Mouse (Mus musculus) forebrain, embryonic 13.5 days (tissue): ENCODE measurements around the gene Lce1b. TPM values are rescaled to one million over a fixed set of nuclear protein-coding genes. Genes with fewer than 3 reads are reported as not detected.

ENCODE experiments used
- ATAC-seq: fragments of 200-750 bp; cut with Nextera tagmentation; 2 replicates; pipeline ENCODE4 v1.8.0; 2017
- H3K27ac ChIP-seq: fragments of 300-500 bp; sonication (generic); 2 replicates; pipeline ENCODE4 v1.5.1; 2015; ENCODE audit warnings: inconsistent platforms, mild to moderate bottlenecking, moderate library complexity
- H3K27me3 ChIP-seq: fragments of 300-500 bp; sonication (generic); 2 replicates; pipeline ENCODE4 v1.6.1; 2015; ENCODE audit warnings: mild to moderate bottlenecking, inconsistent platforms
- H3K36me3 ChIP-seq: fragments of 300-500 bp; sonication (generic); 2 replicates; pipeline ENCODE4 v1.6.1; 2015; ENCODE audit warnings: mild to moderate bottlenecking, inconsistent platforms; ENCODE audit not compliant: poor library complexity, severe bottlenecking
- H3K4me1 ChIP-seq: fragments of 300-500 bp; sonication (generic); 2 replicates; pipeline ENCODE4 v1.6.1; 2015; ENCODE audit warnings: inconsistent platforms
- H3K4me2 ChIP-seq: fragments of 300-500 bp; sonication (generic); 2 replicates; pipeline ENCODE4 v1.6.1; 2015; ENCODE audit warnings: inconsistent platforms, mild to moderate bottlenecking, moderate library complexity
- H3K4me3 ChIP-seq: fragments of 300-500 bp; sonication (generic); 2 replicates; pipeline ENCODE4 v1.5.1; 2015; ENCODE audit warnings: mild to moderate bottlenecking, inconsistent platforms
- H3K9ac ChIP-seq: fragments of 300-500 bp; sonication (generic); 2 replicates; pipeline ENCODE4 v1.6.1; 2015; ENCODE audit warnings: mild to moderate bottlenecking, inconsistent platforms
- H3K9me3 ChIP-seq: fragments of 300-500 bp; sonication (generic); replicated peaks from 2 replicates; pipeline ENCODE4 v1.6.1; 2016; ENCODE audit warnings: inconsistent platforms
- WGBS: fragments of 180-500 bp; shearing (Covaris S2); methylation state at CpG from one replicate; pipeline ENCODE4 v1.1.7; 2015; 5-methylcytosine and 5-hydroxymethylcytosine counted together
- polyA plus RNA-seq: library from polyadenylated mRNA; unstranded; fragments of >200 nt; fragmentation: Nextera tagmentation; extraction: Ambion mirVana; gene quantifications from 2 replicates; pipeline ENCODE4 v1.2.1, GENCODE M21; 2015

The Lce1b gene
- polyA plus RNA-seq, 1 experiment from 2014 or later = not detected

GRCm38 (mm10) chr3:92609804-92610203 is 46.9 kb downstream of the Lce1b start:
- WGBS = 55% methylated on average over 1 of the region's 1 CpGs
- no peak overlapping the region for H3K27ac ChIP-seq

GRCm38 (mm10) chr3:92607392-92607791 is 49.3 kb downstream of the Lce1b start, which contains the start of gene 2210017I01Rik:
Gene 2210017I01Rik (minus strand): TSS chr3:92607492.
- no peak within 1 kb of the TSS for H3K4me2 ChIP-seq
- H3K27ac ChIP-seq = no peak within 1 kb of the TSS
- no peak for ATAC-seq
- H3K36me3 ChIP-seq = no peaks in the 10 kb centered on the region
- no peaks in the 10 kb centered on the region for H3K4me1 ChIP-seq
- H3K9me3 ChIP-seq = no peaks in the 10 kb centered on the region
- H3K27me3 ChIP-seq = no peaks in the 10 kb centered on the region
- no peak within 1 kb of the TSS for H3K4me3 ChIP-seq
- H3K9ac ChIP-seq = no peak within 1 kb of the TSS

More at GRCm38 (mm10) chr3:92609804-92610203, 46.9 kb downstream of the Lce1b start:
- Histone ChIP-seq H3K4me3 (no peak overlapping the region), H3K4me2 (no peak overlapping the region), H3K9me3 (no peaks in the 10 kb centered on the region), H3K36me3 (no peaks in the 10 kb centered on the region), H3K9ac (no peak overlapping the region), H3K4me1 (no peaks in the 10 kb centered on the region), H3K27me3 (no peaks in the 10 kb centered on the region)
- no peak for ATAC-seq

Other genes starting within 250 kb of the Lce1b start
- gene Sprr2i, start 248.9 kb downstream of the Lce1b start, polyA plus RNA-seq = not detected in 2 replicates
- gene Sprr2j-ps, start 238.8 kb downstream of the Lce1b start, polyA plus RNA-seq = not detected in 2 replicates
- gene Gm9774, start 227.5 kb downstream of the Lce1b start, polyA plus RNA-seq = 10.3 and 12.2 TPM in 2 replicates
- gene Sprr2k, start 224.3 kb downstream of the Lce1b start, polyA plus RNA-seq = not detected in 2 replicates
- not detected in 2 replicates for gene Sprr1b, start 218.1 kb downstream of the Lce1b start, polyA plus RNA-seq
- not detected in 2 replicates for gene Sprr3, start 198.2 kb downstream of the Lce1b start, polyA plus RNA-seq
- gene Sprr1a, start 171.0 kb downstream of the Lce1b start, polyA plus RNA-seq = not detected in 2 replicates
- gene Sprr4, start 156.4 kb downstream of the Lce1b start, polyA plus RNA-seq = not detected in 2 replicates
- not detected in 2 replicates for gene 2310046K23Rik, start 122.4 kb downstream of the Lce1b start, polyA plus RNA-seq
- gene Ivl, start 83.2 kb downstream of the Lce1b start, polyA plus RNA-seq = not detected in 2 replicates
- not detected in 2 replicates for gene Smcp, start 67.9 kb downstream of the Lce1b start, polyA plus RNA-seq
- gene 2210017I01Rik, start 49.4 kb downstream of the Lce1b start, polyA plus RNA-seq = not detected in 2 replicates
- not detected in 2 replicates for gene Lce6a, start 35.3 kb downstream of the Lce1b start, polyA plus RNA-seq
- gene Lce1a1, start 8.6 kb downstream of the Lce1b start, polyA plus RNA-seq = not detected in 2 replicates
- gene Lce1a2, start 13.4 kb upstream of the Lce1b start, polyA plus RNA-seq = not detected in 2 replicates
- gene Lce1c, start 22.3 kb upstream of the Lce1b start, polyA plus RNA-seq = not detected in 2 replicates
- gene Lce1d, start 30.3 kb upstream of the Lce1b start, polyA plus RNA-seq = not detected in 2 replicates
- gene Lce1e, start 52.1 kb upstream of the Lce1b start, polyA plus RNA-seq = not detected in 2 replicates
- gene Lce1f, start 63.4 kb upstream of the Lce1b start, polyA plus RNA-seq = not detected in 2 replicates
- not detected in 2 replicates for gene Gm38119, start 82.2 kb upstream of the Lce1b start, polyA plus RNA-seq
- gene Lce1g, start 95.4 kb upstream of the Lce1b start, polyA plus RNA-seq = not detected in 2 replicates
- gene Lce1h, start 108.1 kb upstream of the Lce1b start, polyA plus RNA-seq = not detected in 2 replicates
- gene Lce1i, start 122.0 kb upstream of the Lce1b start, polyA plus RNA-seq = not detected in 2 replicates
- gene Lce1j, start 133.6 kb upstream of the Lce1b start, polyA plus RNA-seq = not detected in 2 replicates
- gene Lce1k, start 151.0 kb upstream of the Lce1b start, polyA plus RNA-seq = not detected in 2 replicates
- gene Kprp, start 170.3 kb upstream of the Lce1b start, polyA plus RNA-seq = not detected in 2 replicates
- gene Lce1l, start 194.4 kb upstream of the Lce1b start, polyA plus RNA-seq = not detected in 2 replicates
- not detected in 2 replicates for gene 2310050C09Rik, start 213.3 kb upstream of the Lce1b start, polyA plus RNA-seq